Mouse (Mus musculus) midbrain, embryonic 16.5 days (tissue): ENCODE measurements around the gene Ccnd2. TPM values are rescaled to one million over a fixed set of nuclear protein-coding genes. Genes with fewer than 3 reads are reported as not detected.

Experiments used
- polyA plus RNA-seq: library from polyadenylated mRNA; unstranded; fragments of >200 nt; fragmentation: Nextera tagmentation; extraction: Ambion mirVana; gene quantifications from 2 replicates; pipeline ENCODE4 v1.2.1, GENCODE M21; 2015

The Ccnd2 gene
- polyA plus RNA-seq, 1 experiment from 2014 or later, result 245 TPM

Other genes starting within 250 kb of the Ccnd2 start
- not detected in 2 replicates for gene Dyrk4, start 230.4 kb downstream of the Ccnd2 start, polyA plus RNA-seq
- gene Rad51ap1, start 212.6 kb downstream of the Ccnd2 start, polyA plus RNA-seq, result 13.3 and 14.5 TPM in 2 replicates
- gene D6Wsu163e, start 212.2 kb downstream of the Ccnd2 start, polyA plus RNA-seq, result 31.8 and 36.2 TPM in 2 replicates
- not detected in 2 replicates for gene Fgf6, start 136.6 kb downstream of the Ccnd2 start, polyA plus RNA-seq
- gene Fgf23, start 79.3 kb downstream of the Ccnd2 start, polyA plus RNA-seq, result 0.26 and 0.39 TPM in 2 replicates
- 5.9 and 7.4 TPM in 2 replicates for gene Tigar, start 42.6 kb downstream of the Ccnd2 start, polyA plus RNA-seq